Comparison of ENCODE assay signal across 9 mouse cellular contexts in the genomic region with DNA sequence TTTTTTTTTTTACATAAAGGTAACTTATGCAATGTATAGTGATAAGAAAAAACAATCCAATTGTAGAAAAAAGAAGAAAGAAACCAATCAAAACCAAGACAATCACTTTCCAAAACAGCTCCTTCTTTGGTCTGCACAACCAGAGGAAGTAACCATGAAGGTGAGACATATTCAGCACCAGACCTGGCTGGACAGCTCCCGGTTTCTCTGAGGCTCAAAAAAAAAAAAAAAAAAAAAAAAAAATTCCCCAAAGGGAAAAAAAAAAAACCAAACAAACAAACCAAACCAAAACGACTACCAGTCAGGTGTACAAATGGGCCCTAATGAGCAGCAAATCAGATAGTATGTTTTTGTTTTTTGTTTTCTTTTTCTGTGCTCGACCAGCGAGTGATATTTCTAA. TPM values are rescaled to one million over a fixed set of nuclear protein-coding genes. Genes with fewer than 3 reads are reported as not detected.
A peak's percentile ranks its signal among the peaks of the same experiment; 100 is the strongest.
DNase-seq lines count a peak whose midpoint lies in the region.
"Had no signal": no experiment of that assay in that cellular context is flagged by ENCODE, and none has a peak within 500 bp of the region (broad histone marks: within the 10 kb centered on the region; RNA-seq: fewer than 3 reads in every experiment).

No protein-coding gene starts in this region.

- peak; percentile 2 for DNase-seq in adrenal gland, adult 2 months
- no peak for DNase-seq in adrenal gland, postnatal 4 days (ENCODE audit: low spot score in 2 of 2)
- DNase-seq in thymus, postnatal 0 days (ENCODE audit: low spot score), result peak; percentile 10
- no peak for DNase-seq in thymus, adult 18-20 months
- peak; percentile 48 to 77 for DNase-seq in kidney, postnatal 25 days
- peak; percentile 70 for DNase-seq in testis, postnatal 10 days (ENCODE audit: low spot score)
- no peak for DNase-seq in MN1 (ENCODE audit: low spot score)
- no peak for DNase-seq in layer of hippocampus, postnatal 25 days (ENCODE audit: extremely low spot score in 1 of 2, low spot score in 1 of 2)

RNA-seq across cellular contexts. Expression of gene AI593442, which starts 3.0 kb away (rescaled TPM):
- under 1 TPM in 1 of 2 experiments, not detected in 1; 0.06 TPM for total RNA-seq in adrenal gland, adult 2 months (2021)
- 0.03 and 0.04 TPM in 2 replicates for polyA plus RNA-seq in adrenal gland, adult 2 months (2012; rRNA removed)
- total RNA-seq in adrenal gland, postnatal 4 days (2021), result under 1 TPM; 0.53 to 0.82 TPM
- polyA plus RNA-seq in thymus, postnatal 0 days (2015; fragmentation: Nextera tagmentation; extraction: Ambion mirVana), result 0.03 and 0.04 TPM in 2 replicates
- 100 to 1,000 TPM; 116 to 137 TPM for total RNA-seq in layer of hippocampus, postnatal 25 days (2021)
- polyA plus RNA-seq: C2C12 had no signal

Comparison
In these comparisons a context has a peak if more than half of its experiments do, and no peak if none do; other contexts are left out.
1. DNase-seq: peak in adrenal gland, adult 2 months (single experiment), thymus, postnatal 0 days (single experiment), kidney, postnatal 25 days (2 of 2) and testis, postnatal 10 days (single experiment); none in adrenal gland, postnatal 4 days (0 of 2), thymus, adult 18-20 months (0 of 2), MN1 (single experiment) and layer of hippocampus, postnatal 25 days (0 of 2).
2. RNA of gene AI593442, which starts 3.0 kb away (total RNA-seq): 116 to 137 TPM in layer of hippocampus, postnatal 25 days; 0.53 to 0.82 TPM in adrenal gland, postnatal 4 days and 0.06 TPM in adrenal gland, adult 2 months; every median in the first group is over 10 times any median in the second.